Mouse (Mus musculus): ENCODE measurements around the gene Tbl3.

DNA sequence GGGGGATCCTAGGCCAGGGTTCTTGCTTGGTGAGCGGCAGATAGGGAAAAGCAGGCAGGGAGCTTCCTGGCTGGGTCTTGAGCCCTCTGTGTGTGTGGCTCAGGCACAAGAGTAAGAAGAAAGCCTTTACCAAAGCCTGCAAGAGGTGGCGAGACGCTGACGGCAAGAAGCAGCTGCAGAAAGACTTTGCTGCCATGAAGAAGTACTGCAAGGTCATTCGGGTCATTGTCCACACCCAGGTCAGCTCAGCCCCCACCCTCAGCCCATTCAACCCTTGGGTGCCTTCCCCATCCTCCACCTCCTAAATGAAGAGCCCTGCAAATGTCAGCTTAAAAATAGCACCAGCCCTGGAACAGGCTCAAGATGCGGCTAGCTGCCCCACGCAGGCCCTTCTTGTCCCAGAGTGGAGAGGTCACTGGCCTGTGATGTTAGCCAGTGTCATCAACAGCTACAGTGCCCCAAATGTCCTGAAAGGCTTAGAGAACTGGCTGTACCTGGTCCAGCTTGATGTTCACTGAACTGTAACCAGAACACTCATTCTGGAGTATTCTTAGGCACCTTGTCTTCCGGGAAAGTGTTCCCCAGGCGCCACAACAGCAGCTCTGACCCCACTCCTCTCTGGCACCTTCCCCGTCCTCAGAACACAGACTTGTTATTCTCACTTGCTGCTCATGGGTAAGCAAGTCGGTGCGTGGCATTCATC lies 24.9 kb upstream of the Tbl3 start:
- TF ChIP-seq POLR2A (IDR thresholded peaks at IDR 0.05; ENCODE audit: borderline replicate concordance, insufficient read depth, low read length) (no peak), CTCF (IDR thresholded peaks at IDR 0.05; ENCODE audit: borderline replicate concordance, insufficient read depth, low read depth, low read length) (no peak)

Data from cerebellum, adult 2 months (tissue).